Mouse (Mus musculus) lung, postnatal 14 days (tissue): ENCODE results near the gene Cyp3a13.
"Not testable (repeated sequence)": the region's sequence is repeated elsewhere in the genome, so short reads cannot be mapped to it uniquely, and the experiment has no call there.

Experiments used
- DNase-seq: peaks from one replicate; pipeline ENCODE4 v3.0.0; 2021

The Cyp3a13 gene

DNA sequence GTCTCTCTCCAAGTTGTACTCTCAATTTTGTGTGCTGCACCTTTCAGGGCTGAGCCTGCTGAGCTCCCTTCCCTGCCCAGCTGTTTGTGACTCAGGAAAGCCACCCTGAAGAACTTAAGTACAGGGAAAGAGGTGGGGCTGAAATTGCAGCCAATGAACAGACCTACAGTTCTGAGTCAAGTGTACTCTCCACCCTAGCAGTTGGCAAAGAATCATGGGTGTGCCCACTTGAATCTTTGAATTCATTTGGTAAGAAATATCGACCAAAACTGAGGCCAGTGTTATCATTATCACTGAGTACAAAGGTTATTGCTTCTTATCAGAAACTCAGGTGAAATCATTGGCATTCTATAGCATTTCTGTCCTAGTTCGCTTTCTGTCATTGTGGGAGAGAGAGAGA lies at the start of gene Cyp3a13:
Gene Cyp3a13, minus strand, starts transcription at position 88 of the 400 bp plus-strand sequence.
- peak; percentile 47 for DNase-seq

- no peak for DNase-seq
These were observed 45.1 kb upstream of the Cyp3a13 start for GRCm38 (mm10) chr5:137966492-137966891.

GRCm38 (mm10) chr5:137962945-137963344 lies 41.5 kb upstream of the Cyp3a13 start, which contains the start of gene Gjc3:
Gjc3 (minus strand) TSS chr5:137963098.
- no peak for DNase-seq

- no peak for DNase-seq
These were observed 35.0 kb upstream of the Cyp3a13 start for GRCm38 (mm10) chr5:137956404-137956803.

DNA sequence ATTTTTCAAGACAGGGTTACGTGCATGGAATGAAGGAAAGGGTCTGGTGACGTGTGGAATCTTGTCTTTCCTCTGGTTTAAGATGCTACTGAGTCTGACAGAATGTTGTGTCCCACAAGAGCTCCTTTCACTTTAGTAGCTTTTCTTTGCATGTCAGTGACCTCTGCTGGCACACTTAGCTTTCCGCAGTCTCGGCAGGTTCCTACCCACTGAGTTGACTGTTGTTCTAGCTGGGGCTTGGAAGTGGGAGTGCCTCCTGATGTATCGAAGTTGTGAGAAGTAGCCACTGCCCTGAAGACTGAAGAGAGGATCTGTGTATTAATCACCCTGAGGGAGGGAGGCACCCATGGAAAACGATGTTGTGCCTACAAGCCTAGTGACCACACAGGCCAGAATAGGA lies 29.8 kb upstream of the Cyp3a13 start:
- peak; percentile 45 for DNase-seq

GRCm38 (mm10) chr5:137947303-137947702 lies 25.9 kb upstream of the Cyp3a13 start:
- DNase-seq: no peak

DNA sequence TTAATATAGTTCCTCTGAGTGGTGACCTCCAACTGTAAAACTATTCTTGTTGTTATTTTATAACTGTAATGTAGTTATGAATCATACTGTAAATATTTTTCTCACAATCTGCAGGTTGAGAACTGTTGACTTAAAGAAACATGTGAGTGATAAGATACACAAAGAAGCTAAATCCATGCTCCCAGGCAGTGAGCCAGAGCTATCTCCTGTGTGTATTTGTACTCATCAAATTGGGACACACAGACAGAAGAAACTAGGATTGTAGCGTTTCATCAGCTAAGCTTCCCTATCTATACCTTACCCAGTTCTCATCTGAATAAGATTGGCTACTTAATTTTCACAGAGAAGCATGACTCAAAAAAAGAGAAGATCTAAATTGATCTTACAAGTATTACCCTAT lies 21.7 kb upstream of the Cyp3a13 start:
- no peak for DNase-seq

DNA sequence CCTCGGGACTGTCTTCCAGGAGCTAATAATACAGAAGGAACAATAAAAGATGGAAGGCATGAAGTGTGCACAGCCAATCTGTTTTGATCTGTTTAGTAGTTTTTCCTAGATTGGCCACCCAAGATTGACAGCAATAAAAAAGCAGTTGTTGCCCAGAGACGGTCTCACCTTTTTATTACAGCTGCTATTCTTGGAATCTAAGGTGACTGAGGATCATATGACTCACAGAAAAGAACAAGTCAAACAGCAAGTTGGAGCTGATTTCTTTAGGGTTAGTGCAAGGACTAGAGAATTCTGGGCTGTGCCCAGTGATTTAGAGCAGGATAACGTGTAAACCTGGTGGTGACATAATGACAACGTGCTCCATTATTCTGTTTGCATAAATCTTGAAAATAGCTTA lies 19.5 kb upstream of the Cyp3a13 start:
- no peak for DNase-seq

- DNase-seq: no peak
These were observed 15.8 kb upstream of the Cyp3a13 start for GRCm38 (mm10) chr5:137937238-137937637.

- no peak for DNase-seq
These were observed 15.1 kb upstream of the Cyp3a13 start for GRCm38 (mm10) chr5:137936486-137936885.

- not testable (repeated sequence) for DNase-seq
These were observed 12.5 kb upstream of the Cyp3a13 start for GRCm38 (mm10) chr5:137933934-137934333.

- no peak for DNase-seq
These were observed 7.0 kb upstream of the Cyp3a13 start for GRCm38 (mm10) chr5:137928439-137928838.

DNA sequence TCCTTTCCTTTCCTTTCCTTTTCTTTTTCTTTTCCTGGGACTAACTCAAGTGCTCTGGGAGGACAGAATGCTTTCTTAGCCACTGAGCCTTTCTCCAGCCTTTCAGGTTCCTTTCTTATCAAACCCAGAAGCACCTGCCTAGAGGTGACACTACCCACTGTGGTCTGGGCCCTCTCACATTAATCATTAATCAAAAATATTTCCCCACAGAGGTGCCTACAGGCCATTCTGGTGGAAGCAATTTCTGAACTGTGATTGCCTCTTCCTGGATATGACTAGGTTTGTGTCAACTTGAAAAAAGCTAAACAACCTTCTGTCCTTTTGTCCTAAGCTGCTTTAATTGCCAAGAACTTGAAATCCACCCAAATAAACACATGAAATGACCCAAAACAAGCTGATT lies 752 bp upstream of the Cyp3a13 start:
- DNase-seq: no peak

DNA sequence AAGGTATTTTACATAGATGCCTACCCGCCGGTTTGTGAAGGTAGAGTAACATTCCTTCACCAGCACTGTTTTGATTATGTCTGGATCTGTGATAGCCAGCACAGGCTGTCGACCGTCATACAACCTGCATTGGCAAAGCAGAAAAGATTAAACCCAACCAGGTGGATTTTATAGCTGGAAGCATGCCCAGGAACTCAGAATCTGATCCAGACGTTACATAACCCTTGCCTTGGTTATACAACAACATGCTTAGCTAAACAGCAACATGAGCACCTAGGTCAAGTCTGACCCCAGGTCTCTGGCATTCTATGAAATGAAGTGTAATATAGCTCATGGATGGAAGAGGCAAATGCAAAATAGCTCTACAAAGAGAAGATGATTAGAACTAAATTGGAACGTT lies 5.9 kb downstream of the Cyp3a13 start:
- peak; percentile 2 for DNase-seq

- DNase-seq: no peak
These were observed 6.9 kb downstream of the Cyp3a13 start for GRCm38 (mm10) chr5:137914508-137914907.

DNA sequence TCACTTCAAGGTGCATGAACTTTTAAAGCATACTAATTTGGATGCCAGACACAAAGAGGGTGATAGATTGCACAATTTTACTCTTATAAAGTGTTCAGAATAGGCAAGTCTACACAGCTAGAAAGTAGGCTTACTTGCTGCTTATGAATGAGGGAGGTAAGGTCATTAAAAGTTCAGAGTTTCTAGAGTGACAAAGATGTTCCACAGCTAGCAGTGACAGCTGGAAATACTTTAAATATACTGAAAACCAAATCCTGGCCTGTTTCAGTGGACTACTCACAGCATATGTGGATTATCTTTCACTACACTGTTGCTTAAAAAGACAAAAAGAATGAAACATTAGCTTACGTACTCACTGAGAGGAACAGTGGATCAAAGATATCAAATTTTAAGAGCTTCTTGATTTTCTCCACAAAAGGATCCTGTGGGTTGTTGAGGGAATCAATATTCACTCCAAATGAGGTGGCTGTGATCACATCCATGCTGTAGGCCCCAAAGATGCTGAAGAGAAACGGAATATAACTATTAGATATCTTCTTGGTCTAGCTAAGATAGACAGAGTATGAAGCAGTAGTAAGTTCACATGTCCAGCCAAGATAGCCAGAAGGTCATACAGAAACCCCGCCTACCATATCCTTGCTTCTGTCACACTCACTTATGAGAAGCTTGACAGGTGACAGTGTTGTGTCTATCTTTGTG lies 11.7 kb downstream of the Cyp3a13 start:
- DNase-seq: no peak

GRCm38 (mm10) chr5:137897812-137898211 lies 23.6 kb downstream of the Cyp3a13 start:
- no peak for DNase-seq

- DNase-seq: no peak
These were observed 28.5 kb downstream of the Cyp3a13 start for GRCm38 (mm10) chr5:137892954-137893353.

- DNase-seq: no peak
These were observed 33.8 kb downstream of the Cyp3a13 start for GRCm38 (mm10) chr5:137887666-137888065.

DNA sequence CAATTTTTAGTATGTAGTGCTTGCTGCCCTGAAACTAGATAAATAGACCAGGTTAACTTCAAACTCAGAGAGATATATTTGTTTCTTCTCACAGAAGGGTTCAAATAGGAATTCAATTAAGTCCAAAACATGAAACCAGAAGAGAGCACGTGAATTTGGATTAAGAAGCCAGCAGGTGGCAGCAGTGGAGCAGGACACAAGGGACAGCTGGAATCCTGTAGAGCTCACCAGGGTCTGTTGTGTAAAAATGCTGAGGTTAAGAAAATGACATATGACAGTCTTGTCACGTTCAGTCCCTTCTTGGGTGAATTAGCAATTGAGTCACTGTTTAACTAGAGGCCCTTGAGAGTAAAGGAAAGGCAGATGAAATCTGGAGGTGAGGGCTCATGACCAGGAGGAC lies 35.5 kb downstream of the Cyp3a13 start:
- peak; percentile 69 for DNase-seq

DNA sequence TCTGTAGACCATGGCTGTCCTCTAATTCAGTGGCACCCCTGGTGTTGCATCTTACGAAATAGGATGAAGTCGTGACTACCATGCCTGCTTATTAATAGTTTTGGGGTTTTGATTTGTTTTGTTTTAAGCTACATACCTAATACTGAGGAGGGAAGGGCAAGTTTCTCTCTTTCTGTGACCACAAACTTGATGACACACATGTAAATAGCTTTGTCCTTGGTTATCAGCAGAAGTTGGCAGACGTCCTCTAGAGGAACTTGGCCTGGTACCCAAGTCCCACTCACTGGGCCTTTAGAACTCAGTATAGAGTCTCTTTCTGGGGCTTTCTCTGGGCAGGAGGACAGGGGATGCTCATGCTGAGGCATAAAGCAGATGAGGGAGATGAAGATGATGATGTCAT lies 38.1 kb downstream of the Cyp3a13 start:
- no peak for DNase-seq

- DNase-seq: no peak
These were observed 38.5 kb downstream of the Cyp3a13 start for GRCm38 (mm10) chr5:137882922-137883321.

- peak; percentile 63 for DNase-seq
These were observed 43.6 kb downstream of the Cyp3a13 start for GRCm38 (mm10) chr5:137877860-137878259.

- DNase-seq: no peak
These were observed 46.4 kb downstream of the Cyp3a13 start for GRCm38 (mm10) chr5:137875054-137875453.

DNA sequence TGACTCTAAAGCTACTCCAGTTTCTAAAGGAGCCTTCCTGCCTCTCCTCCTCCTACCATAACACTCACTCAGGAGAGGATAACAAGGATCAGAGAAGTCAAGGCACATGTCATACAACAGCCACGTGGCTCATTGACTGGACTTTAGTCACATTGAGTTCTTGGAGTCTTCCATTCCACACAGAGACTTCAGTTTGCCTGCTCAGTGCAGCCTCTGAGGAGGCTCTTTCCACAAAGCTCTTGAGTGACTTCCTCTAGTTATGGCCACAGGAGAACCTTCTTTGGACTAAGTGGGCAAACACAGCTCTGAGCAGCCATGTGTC lies 49.1 kb downstream of the Cyp3a13 start:
- DNase-seq: not testable (repeated sequence)
